Mouse (Mus musculus) olfactory bulb, adult 2 months (tissue): ENCODE data around the gene Slc7a5.

Experiments used
- CTCF ChIP-seq: fragments of 200-500 bp; IDR thresholded peaks from 2 replicates; pipeline ENCODE4 v1.5.1; 2012; ENCODE audit warnings: low read depth, mild to moderate bottlenecking, low read length, moderate library complexity; ENCODE audit not compliant: insufficient read depth
- POLR2A ChIP-seq: fragments of 200-500 bp; IDR thresholded peaks from 2 replicates; pipeline ENCODE4 v1.6.1; 2012; ENCODE audit warnings: mild to moderate bottlenecking, low read depth, low read length, moderate library complexity; ENCODE audit not compliant: insufficient read depth

DNA sequence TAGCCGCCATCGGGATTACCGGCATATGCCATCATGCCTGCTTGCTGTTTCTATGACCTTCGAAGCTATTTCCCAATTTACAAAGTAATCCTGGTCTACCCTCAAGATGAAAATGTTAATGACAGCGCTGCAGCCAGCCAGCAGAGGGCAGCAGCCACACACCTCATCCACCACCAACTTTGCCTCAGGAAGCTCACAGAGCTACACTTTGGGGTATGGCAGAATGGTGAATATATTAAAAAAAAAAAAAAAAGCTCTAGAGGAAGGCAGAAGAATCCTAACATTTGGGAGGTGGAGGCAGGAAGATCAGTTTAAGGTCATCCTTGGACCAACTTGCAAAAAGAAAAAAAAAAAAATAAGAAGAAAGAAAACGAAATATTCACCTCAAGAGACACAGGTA lies 57.5 kb downstream of the Slc7a5 start:
- TF ChIP-seq POLR2A (no peak), CTCF (peak; percentile 80)
